13 mouse cellular contexts compared by ENCODE assay signal in the genomic region with DNA sequence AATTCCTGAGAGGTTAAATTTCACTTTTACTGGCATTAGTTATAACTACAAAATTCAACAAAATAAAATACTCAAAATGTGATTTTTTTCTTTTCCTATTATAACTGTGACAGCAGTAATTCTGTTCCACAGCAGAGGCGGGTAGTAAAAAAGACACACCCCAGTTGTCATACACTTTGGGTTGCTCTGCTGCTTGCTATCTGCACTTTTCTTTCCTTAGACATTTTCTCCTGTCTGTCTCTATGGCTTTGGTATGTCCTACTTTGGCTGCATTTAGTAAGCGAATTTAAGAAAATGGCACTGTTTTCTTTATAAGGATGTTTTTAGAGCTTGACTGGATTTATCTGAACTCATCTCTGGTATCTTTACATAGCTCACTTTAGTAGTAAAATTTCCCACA.
"Had no signal": no experiment of that assay in that cellular context is flagged by ENCODE, and none has a peak within 500 bp of the region (broad histone marks: within the 10 kb centered on the region; RNA-seq: fewer than 3 reads in every experiment).

No protein-coding gene starts in this region.

- H3K27ac ChIP-seq: macrophage; midbrain, embryonic 13.5 days; midbrain, embryonic 15.5 days; neural tube, embryonic 13.5 days; neural tube, embryonic 15.5 days; stomach, embryonic 15.5 days had no signal

- H3K36me3 ChIP-seq: midbrain, embryonic 13.5 days; midbrain, embryonic 15.5 days; neural tube, embryonic 13.5 days; neural tube, embryonic 15.5 days; stomach, embryonic 15.5 days had no signal

- H3K4me2 ChIP-seq: lung, embryonic 14.5 days; midbrain, embryonic 11.5 days; midbrain, embryonic 13.5 days; midbrain, embryonic 15.5 days; neural tube, embryonic 13.5 days; neural tube, embryonic 15.5 days; stomach, embryonic 15.5 days had no signal

- H3K27me3 ChIP-seq: megakaryocyte, embryonic 14.5 days; midbrain, embryonic 13.5 days; midbrain, embryonic 15.5 days; neural tube, embryonic 13.5 days; neural tube, embryonic 15.5 days; stomach, embryonic 15.5 days had no signal

- H3K4me3 ChIP-seq: megakaryocyte, embryonic 14.5 days; midbrain, embryonic 13.5 days; midbrain, embryonic 15.5 days; neural tube, embryonic 13.5 days; neural tube, embryonic 15.5 days; stomach, embryonic 15.5 days had no signal

- DNase-seq: right cerebral cortex, postnatal 25 days; thymus, adult 2 months; thymus, postnatal 25 days; thymus, postnatal 4 days had no signal
